ENCODE assay signal across 9 mouse cellular contexts in the genomic region with DNA sequence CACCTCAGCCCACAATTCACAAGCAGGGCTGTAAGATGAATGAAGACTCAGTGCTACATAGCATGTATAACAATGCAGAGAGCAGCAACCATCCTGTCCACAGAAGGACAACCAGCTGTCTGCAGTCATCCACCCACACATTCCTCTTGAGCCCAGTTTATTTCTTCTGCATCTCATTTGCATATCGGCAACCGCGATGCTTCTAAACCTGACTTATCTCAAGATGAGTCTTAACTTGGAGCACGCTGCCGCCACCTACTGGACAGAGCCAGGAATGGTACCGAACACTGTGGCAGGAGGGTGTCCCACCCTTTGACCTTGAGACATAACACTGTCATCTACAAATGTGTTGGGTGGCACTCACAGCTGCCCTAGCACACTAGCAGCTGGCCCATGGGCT. TPM values are rescaled to one million over a fixed set of nuclear protein-coding genes. Genes with fewer than 3 reads are reported as not detected.
DNase-seq lines count a peak whose midpoint lies in the region; ATAC-seq lines count a peak whose summit lies in the region.
"Had no signal": no experiment of that assay in that cellular context is flagged by ENCODE, and none has a peak within 500 bp of the region (broad histone marks: within the 10 kb centered on the region; RNA-seq: fewer than 3 reads in every experiment).

No protein-coding gene starts in this region.

- 38% methylated on average over 6 of the region's 6 CpGs for WGBS in midbrain, embryonic 14.5 days
- 35% methylated on average over 6 of the region's 6 CpGs for WGBS in midbrain, embryonic 15.5 days

- ATAC-seq in midbrain, embryonic 14.5 days (ENCODE audit: low FRiP score, low TSS enrichment): no peak
- ATAC-seq in midbrain, embryonic 15.5 days (replicated peaks): no peak
- ATAC-seq in inflammation-experienced regulatory T-cells, adult 6 months: peak; percentile 35
- ATAC-seq in megakaryocyte progenitor cell, adult 5-6 weeks (replicated peaks; ENCODE audit: poor library complexity): peak; percentile 63

- H3K9me3 ChIP-seq in midbrain, embryonic 14.5 days (ENCODE audit: control insufficient read depth, low read length): no peaks in the 10 kb centered on the region
- no peaks in the 10 kb centered on the region for H3K9me3 ChIP-seq in midbrain, embryonic 15.5 days
- H3K9me3 ChIP-seq: stomach, embryonic 15.5 days had no signal

- H3K27ac ChIP-seq in midbrain, embryonic 14.5 days (replicated peaks; ENCODE audit: low read depth, low read length): no peak overlapping the region
- no peak overlapping the region for H3K27ac ChIP-seq in midbrain, embryonic 15.5 days
- H3K27ac ChIP-seq: stomach, embryonic 15.5 days had no signal

- peaks cover 7% of the 10 kb centered on the region; the same call in 1 of the 2 replicates for H3K4me1 ChIP-seq in midbrain, embryonic 14.5 days (ENCODE audit: control insufficient read depth, insufficient read depth, low read length)
- peaks cover 10% of the 10 kb centered on the region for H3K4me1 ChIP-seq in midbrain, embryonic 15.5 days
- H3K4me1 ChIP-seq: stomach, embryonic 15.5 days had no signal

- H3K36me3 ChIP-seq in midbrain, embryonic 14.5 days (ENCODE audit: control insufficient read depth, insufficient read depth, low read length): no peaks in the 10 kb centered on the region
- H3K36me3 ChIP-seq in midbrain, embryonic 15.5 days (replicated peaks): no peaks in the 10 kb centered on the region
- H3K36me3 ChIP-seq: stomach, embryonic 15.5 days had no signal

- peaks cover 14% of the 10 kb centered on the region; the same call in 1 of the 2 replicates for H3K27me3 ChIP-seq in midbrain, embryonic 14.5 days (ENCODE audit: control insufficient read depth, insufficient read depth, low read length)
- H3K27me3 ChIP-seq in midbrain, embryonic 15.5 days (replicated peaks): peaks cover 12% of the 10 kb centered on the region; the same call in 1 of the 2 replicates

- H3K4me2 ChIP-seq in midbrain, embryonic 14.5 days (ENCODE audit: low read length): no peak overlapping the region
- no peak overlapping the region for H3K4me2 ChIP-seq in midbrain, embryonic 15.5 days
- H3K4me2 ChIP-seq: stomach, embryonic 15.5 days had no signal

- no peak overlapping the region for H3K4me3 ChIP-seq in midbrain, embryonic 14.5 days (replicated peaks; ENCODE audit: low read depth, low read length)
- no peak overlapping the region for H3K4me3 ChIP-seq in midbrain, embryonic 15.5 days
- H3K4me3 ChIP-seq: stomach, embryonic 15.5 days had no signal

- peak; percentile 10 to 42 for DNase-seq in cerebellum, postnatal 14 days
- no peak for DNase-seq in cerebellum, adult 11-12 months
- peak; percentile 41 for DNase-seq in midbrain, embryonic 14.5 days
- DNase-seq in cerebellum, postnatal 36 days: peak; percentile 4 to 5
- peak; percentile 74 for DNase-seq in thymus, postnatal 0 days (ENCODE audit: low spot score)

- H3K9ac ChIP-seq in midbrain, embryonic 14.5 days (replicated peaks; ENCODE audit: low read length): no peak overlapping the region
- H3K9ac ChIP-seq in midbrain, embryonic 15.5 days: no peak overlapping the region
- H3K9ac ChIP-seq: stomach, embryonic 15.5 days had no signal

RNA-seq across cellular contexts. Expression of a gene that starts 3.1 kb away (rescaled TPM):
- 0.09 and 0.16 TPM in 2 replicates for polyA plus RNA-seq in midbrain, embryonic 14.5 days (2014; fragmentation: Nextera tagmentation; extraction: Ambion mirVana)
- polyA plus RNA-seq in midbrain, embryonic 15.5 days (2015; fragmentation: Nextera tagmentation; extraction: Ambion mirVana): 0.10 and 0.13 TPM in 2 replicates
- not detected for polyA plus RNA-seq in inflammation-experienced regulatory T-cells, adult 6 months (2017; shearing (Covaris generic))
- 1.8 and 3.5 TPM in 2 replicates for total RNA-seq in megakaryocyte progenitor cell, adult 5-6 weeks (2015)
- 0.27 and 1.2 TPM in 2 replicates for total RNA-seq in megakaryocyte progenitor cell, adult 5-6 weeks (2017)
- not detected in 2 replicates for polyA plus RNA-seq in thymus, postnatal 0 days (2015; fragmentation: Nextera tagmentation; extraction: Ambion mirVana)

RNA-seq across cellular contexts. Expression of a gene that starts 13.0 kb away (rescaled TPM):
- not detected in 2 replicates for polyA plus RNA-seq in midbrain, embryonic 14.5 days (2014; fragmentation: Nextera tagmentation; extraction: Ambion mirVana)
- not detected in 2 replicates for polyA plus RNA-seq in midbrain, embryonic 15.5 days (2015; fragmentation: Nextera tagmentation; extraction: Ambion mirVana)
- polyA plus RNA-seq in inflammation-experienced regulatory T-cells, adult 6 months (2017; shearing (Covaris generic)): not detected
- not detected in 2 replicates for total RNA-seq in megakaryocyte progenitor cell, adult 5-6 weeks (2015)
- total RNA-seq in megakaryocyte progenitor cell, adult 5-6 weeks (2017): not detected in 2 replicates
- polyA plus RNA-seq in thymus, postnatal 0 days (2015; fragmentation: Nextera tagmentation; extraction: Ambion mirVana): not detected in 2 replicates
- polyA plus RNA-seq: stomach, embryonic 15.5 days had no signal

RNA-seq across cellular contexts. Expression of a gene that starts 15.2 kb away (rescaled TPM):
- not detected in 2 replicates for polyA plus RNA-seq in midbrain, embryonic 14.5 days (2014; fragmentation: Nextera tagmentation; extraction: Ambion mirVana)
- polyA plus RNA-seq in midbrain, embryonic 15.5 days (2015; fragmentation: Nextera tagmentation; extraction: Ambion mirVana): 0.11 TPM in 1 of 2 replicates, not detected in the other
- polyA plus RNA-seq in inflammation-experienced regulatory T-cells, adult 6 months (2017; shearing (Covaris generic)): not detected
- total RNA-seq in megakaryocyte progenitor cell, adult 5-6 weeks (2015): not detected in 2 replicates
- total RNA-seq in megakaryocyte progenitor cell, adult 5-6 weeks (2017): not detected in 2 replicates
- not detected in 2 replicates for polyA plus RNA-seq in thymus, postnatal 0 days (2015; fragmentation: Nextera tagmentation; extraction: Ambion mirVana)
- polyA plus RNA-seq: stomach, embryonic 15.5 days had no signal

RNA-seq across cellular contexts. Expression of a gene that starts 27.5 kb away (rescaled TPM):
- polyA plus RNA-seq in midbrain, embryonic 14.5 days (2014; fragmentation: Nextera tagmentation; extraction: Ambion mirVana): not detected in 2 replicates
- polyA plus RNA-seq in midbrain, embryonic 15.5 days (2015; fragmentation: Nextera tagmentation; extraction: Ambion mirVana): not detected in 2 replicates
- not detected for polyA plus RNA-seq in inflammation-experienced regulatory T-cells, adult 6 months (2017; shearing (Covaris generic))
- total RNA-seq in megakaryocyte progenitor cell, adult 5-6 weeks (2015): not detected in 2 replicates
- not detected in 2 replicates for total RNA-seq in megakaryocyte progenitor cell, adult 5-6 weeks (2017)
- 0.95 and 1.0 TPM in 2 replicates for polyA plus RNA-seq in thymus, postnatal 0 days (2015; fragmentation: Nextera tagmentation; extraction: Ambion mirVana)

RNA-seq across cellular contexts. Expression of a gene that starts 37.5 kb away (rescaled TPM):
- polyA plus RNA-seq in midbrain, embryonic 14.5 days (2014; fragmentation: Nextera tagmentation; extraction: Ambion mirVana): not detected in 2 replicates
- not detected in 2 replicates for polyA plus RNA-seq in midbrain, embryonic 15.5 days (2015; fragmentation: Nextera tagmentation; extraction: Ambion mirVana)
- not detected for polyA plus RNA-seq in inflammation-experienced regulatory T-cells, adult 6 months (2017; shearing (Covaris generic))
- total RNA-seq in megakaryocyte progenitor cell, adult 5-6 weeks (2015): not detected in 2 replicates
- not detected in 2 replicates for total RNA-seq in megakaryocyte progenitor cell, adult 5-6 weeks (2017)
- polyA plus RNA-seq in thymus, postnatal 0 days (2015; fragmentation: Nextera tagmentation; extraction: Ambion mirVana): not detected in 2 replicates
- polyA plus RNA-seq: stomach, embryonic 15.5 days had no signal

Comparison
In these comparisons a context has a peak if more than half of its experiments do, and no peak if none do; other contexts are left out.
1. ATAC-seq: peak in inflammation-experienced regulatory T-cells, adult 6 months (single experiment) and megakaryocyte progenitor cell, adult 5-6 weeks (single experiment); none in midbrain, embryonic 14.5 days (single experiment) and midbrain, embryonic 15.5 days (single experiment).